Mouse (Mus musculus) T-helper 2 cell (primary cell): ENCODE results near the gene Nos2.
"Not testable (repeated sequence)": the region's sequence is repeated elsewhere in the genome, so short reads cannot be mapped to it uniquely, and the experiment has no call there.

Source experiments
- in situ Hi-C: fragments of 300-600 bp; cut with MboI, MseI; formaldehyde crosslinking; loops from one replicate; pipeline ENCODE4 v1.15.1; 2025; ENCODE audit warnings: high pct_unique_total_duplicates

Nos2 gene

GRCm38 (mm10) chr11:78986311-78987002 is 65.9 kb downstream of the Nos2 start:
- in situ Hi-C loops = no loop called here

DNA sequence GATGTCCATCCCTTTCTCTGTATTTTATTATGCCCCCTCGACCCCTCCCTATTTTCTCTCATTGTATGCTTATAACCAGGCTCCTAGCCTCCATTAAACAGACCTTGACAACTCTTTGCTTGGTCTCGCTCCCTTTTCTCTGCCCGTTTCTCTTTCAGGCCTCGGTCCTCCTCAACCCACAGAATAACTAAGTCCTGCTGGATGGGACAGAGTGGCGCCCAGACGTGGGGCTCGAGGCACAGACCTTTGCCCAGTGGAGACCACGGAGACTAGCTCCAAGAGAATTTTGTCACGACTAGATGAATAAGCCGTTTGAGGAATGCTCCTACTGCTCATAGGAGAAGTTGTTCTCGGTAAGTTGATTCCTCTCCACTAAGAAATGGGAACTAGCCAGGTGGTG is 68.6 kb downstream of the Nos2 start:
- in situ Hi-C loops = not testable (repeated sequence)

DNA sequence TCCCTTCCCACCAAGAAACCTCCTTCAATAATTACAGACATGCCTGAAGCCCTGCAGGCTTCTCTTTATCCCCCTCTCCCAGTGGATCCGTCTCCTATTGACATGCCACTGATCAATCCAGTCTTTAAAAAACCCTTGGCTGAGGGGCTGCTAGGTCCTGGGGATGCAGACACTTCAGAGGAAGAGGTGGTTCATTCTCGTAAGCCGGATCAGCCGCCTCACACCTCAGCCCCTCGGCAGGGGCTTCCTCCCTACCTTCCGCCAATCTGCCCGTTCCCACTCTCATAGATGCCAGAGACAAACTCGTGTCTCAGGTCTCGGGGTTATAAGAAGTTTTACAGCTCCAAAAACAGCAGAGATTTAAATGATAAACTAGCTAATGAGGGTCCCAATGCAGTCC is 69.5 kb downstream of the Nos2 start:
- in situ Hi-C loops = no loop called here

GRCm38 (mm10) chr11:78990875-78991543 is 70.4 kb downstream of the Nos2 start:
- in situ Hi-C loops = not testable (repeated sequence)

DNA sequence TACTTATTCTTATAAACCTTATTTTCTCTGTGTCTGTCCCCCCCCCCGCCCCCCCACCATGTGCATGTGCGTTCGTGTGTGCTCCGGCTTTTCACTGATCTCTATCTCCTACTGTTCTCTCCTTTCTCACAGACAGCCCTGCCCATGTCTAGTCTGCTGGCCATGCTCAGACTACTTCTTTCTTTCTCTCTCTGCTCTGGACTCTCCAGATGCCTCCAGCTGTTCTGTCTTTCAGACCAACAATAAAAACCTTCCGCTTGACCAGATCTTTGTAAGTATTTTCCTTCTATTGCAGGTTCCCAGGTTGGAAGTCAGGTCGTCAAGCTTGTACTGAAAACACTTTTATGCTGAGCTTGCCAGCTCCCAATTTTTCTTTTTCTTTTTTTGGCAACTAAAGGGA is 78.5 kb downstream of the Nos2 start:
- in situ Hi-C loops = no loop called here

DNA sequence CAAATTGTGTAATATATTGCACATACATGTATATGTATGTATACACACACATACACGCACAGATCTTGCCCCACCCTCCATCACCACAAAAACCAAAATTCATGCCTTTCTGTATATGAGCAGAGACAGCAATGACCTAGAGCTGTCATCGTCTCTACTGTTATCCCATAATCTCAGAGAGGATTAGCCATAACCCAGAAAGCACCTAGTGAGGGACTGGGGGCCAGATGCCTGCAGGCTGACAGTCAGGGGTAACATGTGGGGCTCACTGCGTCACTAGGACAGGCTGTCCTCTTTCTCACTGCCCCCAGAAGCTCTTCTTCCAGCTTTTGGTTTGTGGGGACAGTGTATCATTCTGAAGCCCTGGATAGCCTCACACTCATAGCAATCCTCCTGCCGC is 81.3 kb downstream of the Nos2 start:
- in situ Hi-C loops = no loop called here

GRCm38 (mm10) chr11:79002551-79002951 is 82.0 kb downstream of the Nos2 start:
- in situ Hi-C loops = no loop called here

GRCm38 (mm10) chr11:79003053-79003768 is 82.6 kb downstream of the Nos2 start:
- in situ Hi-C loops = no loop called here

DNA sequence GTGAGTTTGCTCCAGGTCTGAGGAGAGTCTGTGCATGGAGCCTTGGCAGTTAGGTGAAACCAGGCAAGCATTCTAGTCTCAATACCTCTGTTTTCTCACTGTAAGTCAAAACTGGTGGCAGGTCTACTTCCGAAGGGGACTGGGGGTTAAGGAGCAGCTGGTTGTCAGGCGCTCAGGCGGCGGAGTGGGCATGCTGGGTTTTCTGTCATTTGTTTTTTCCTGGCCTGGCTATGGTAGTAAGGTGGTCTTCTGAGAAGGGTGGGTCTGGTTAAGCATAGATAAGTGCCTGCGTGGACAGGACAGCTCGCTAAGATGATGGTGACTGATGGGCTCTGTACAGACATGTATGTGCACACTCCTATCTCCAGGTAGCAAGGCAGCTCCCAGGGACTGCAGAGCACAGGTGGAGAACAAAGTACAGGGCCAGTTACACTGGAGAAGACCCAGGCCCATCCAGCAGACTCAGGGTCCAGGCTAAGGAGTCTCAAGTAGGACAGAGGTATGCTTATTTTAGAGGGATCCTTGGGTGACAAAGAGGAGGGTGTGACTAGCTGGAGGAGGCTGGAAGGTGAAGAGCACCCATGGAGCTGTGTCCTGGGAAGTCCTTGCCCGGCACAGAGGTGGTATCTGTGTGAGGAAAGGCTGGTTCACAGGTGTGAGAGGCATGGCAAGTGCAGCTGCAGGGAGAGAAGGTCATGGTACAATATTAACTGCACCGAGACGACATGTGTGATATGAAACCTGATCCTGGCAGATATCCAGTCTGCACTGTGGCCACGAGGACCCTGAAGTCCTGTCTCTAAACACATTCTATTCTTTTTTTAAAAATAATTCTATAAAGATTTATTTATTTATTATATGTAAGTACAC is 83.4 kb downstream of the Nos2 start:
- in situ Hi-C loops = no loop called here

- in situ Hi-C loops = no loop called here
Measured at GRCm38 (mm10) chr11:79005578-79006394, 85.2 kb downstream of the Nos2 start.

DNA sequence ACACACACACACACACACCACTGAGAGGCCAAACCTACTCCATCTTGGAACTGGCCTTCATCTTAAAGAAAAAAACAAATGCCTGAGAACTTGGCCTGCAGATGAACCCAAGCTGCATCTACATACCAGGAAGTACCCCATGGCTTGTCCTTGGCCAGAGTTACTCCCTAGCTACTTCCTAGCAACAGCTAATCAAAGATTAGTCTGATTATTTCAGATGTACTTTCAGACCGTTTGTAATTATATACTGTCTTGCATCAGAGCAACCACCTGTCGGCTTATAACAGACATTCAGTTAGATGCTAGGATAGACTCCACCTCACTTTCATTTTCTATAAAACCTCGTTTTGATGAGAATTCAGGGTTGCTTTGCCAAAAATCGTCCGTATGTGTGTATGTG is 85.8 kb downstream of the Nos2 start:
- in situ Hi-C loops = no loop called here

DNA sequence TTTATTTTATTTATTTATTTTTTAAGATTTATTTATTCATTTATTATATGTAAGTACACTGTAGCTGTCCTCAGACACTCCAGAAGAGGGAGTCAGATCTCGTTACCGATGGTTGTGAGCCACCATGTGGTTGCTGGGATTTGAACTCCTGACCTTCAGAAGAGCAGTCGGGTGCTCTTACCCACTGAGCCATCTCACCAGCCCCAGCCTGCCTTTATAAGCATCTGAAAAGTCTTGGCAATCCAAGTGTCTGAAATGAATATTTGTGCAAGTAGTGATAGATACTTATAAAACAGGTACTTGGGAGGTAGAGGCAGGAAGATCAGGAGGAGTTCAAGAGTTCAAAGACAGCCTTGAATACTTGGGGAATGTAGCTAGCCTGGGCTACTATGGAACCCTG is 86.8 kb downstream of the Nos2 start:
- in situ Hi-C loops = not testable (repeated sequence)

- in situ Hi-C loops = no loop called here
Measured at GRCm38 (mm10) chr11:79008007-79008775, 87.6 kb downstream of the Nos2 start.

DNA sequence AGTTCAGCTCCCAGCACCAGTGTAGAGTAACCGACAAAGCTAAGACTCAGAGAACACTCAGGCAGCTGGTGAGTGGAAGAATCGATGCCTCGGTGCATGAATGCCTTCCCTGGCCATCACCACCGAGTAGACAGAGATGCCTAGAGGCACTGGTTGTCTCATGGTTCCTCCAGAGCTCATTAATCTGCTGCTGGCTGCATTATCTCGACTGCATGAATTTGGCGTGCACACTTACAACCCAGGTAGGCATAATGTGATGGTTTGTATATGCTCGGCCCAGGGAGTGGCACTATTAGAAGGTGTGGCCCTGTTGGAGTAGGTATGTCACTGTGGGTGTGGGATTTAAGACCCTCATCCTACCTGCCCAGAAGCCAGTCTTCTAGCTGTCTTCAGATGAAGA is 88.3 kb downstream of the Nos2 start:
- in situ Hi-C loops = no loop called here
